In genomic region chr19:36625906-36626305, GRCm38 (mm10) we compare ENCODE assay signal across 16 mouse cellular contexts.
"Had no signal": no experiment of that assay in that cellular context is flagged by ENCODE, and none has a peak within 500 bp of the region (broad histone marks: within the 10 kb centered on the region; RNA-seq: fewer than 3 reads in every experiment).

No protein-coding gene starts in this region.

- H3K9ac ChIP-seq: lung, embryonic 14.5 days; midbrain, embryonic 13.5 days; midbrain, embryonic 15.5 days; neural tube, embryonic 12.5 days; stomach, embryonic 15.5 days had no signal

- H3K4me1 ChIP-seq: megakaryocyte, embryonic 14.5 days; midbrain, embryonic 13.5 days; midbrain, embryonic 15.5 days; neural tube, embryonic 12.5 days; stomach, embryonic 15.5 days had no signal

- DNase-seq: lung, adult 18-20 months; lung, embryonic 14.5 days; lung, postnatal 14 days; lung, postnatal 36 days; right cerebral cortex, postnatal 14 days; thymus, adult 2 months; thymus, postnatal 25 days; thymus, postnatal 4 days had no signal

- H3K27ac ChIP-seq: macrophage; midbrain, embryonic 13.5 days; midbrain, embryonic 15.5 days; neural tube, embryonic 12.5 days; stomach, embryonic 15.5 days; stomach, postnatal 0 days had no signal

- ATAC-seq: midbrain, embryonic 13.5 days; midbrain, embryonic 15.5 days had no signal

- H3K27me3 ChIP-seq: midbrain, embryonic 13.5 days; midbrain, embryonic 15.5 days; neural tube, embryonic 12.5 days; stomach, embryonic 15.5 days had no signal

- H3K4me2 ChIP-seq: lung, embryonic 14.5 days; midbrain, embryonic 11.5 days; midbrain, embryonic 13.5 days; midbrain, embryonic 15.5 days; neural tube, embryonic 12.5 days; stomach, embryonic 15.5 days had no signal

- H3K36me3 ChIP-seq: midbrain, embryonic 13.5 days; midbrain, embryonic 15.5 days; neural tube, embryonic 12.5 days; stomach, embryonic 15.5 days had no signal

- H3K4me3 ChIP-seq: megakaryocyte, embryonic 14.5 days; midbrain, embryonic 13.5 days; midbrain, embryonic 15.5 days; neural tube, embryonic 12.5 days; stomach, embryonic 15.5 days had no signal

- H3K9me3 ChIP-seq: midbrain, embryonic 13.5 days; midbrain, embryonic 15.5 days; neural tube, embryonic 12.5 days; stomach, embryonic 15.5 days had no signal
